Mouse (Mus musculus) heart, postnatal 0 days (tissue): Measurements from ENCODE around the gene Zbtb12. TPM values are rescaled to one million over a fixed set of nuclear protein-coding genes. Genes with fewer than 3 reads are reported as not detected.

Experiments
- ATAC-seq: fragments of 200-750 bp; cut with Nextera tagmentation; 2 replicates; pipeline ENCODE4 v1.8.0; 2017; ENCODE audit warnings: low read depth, moderate number of reproducible peaks, moderate library complexity; ENCODE audit not compliant: insufficient read depth
- DNase-seq: peaks from one replicate; pipeline ENCODE4 v3.0.0-alpha.2; 2016; ENCODE audit warnings: low spot score
- H3K27ac ChIP-seq: fragments of 300-500 bp; sonication (generic); 2 replicates; pipeline ENCODE4 v1.5.1; 2014; ENCODE audit warnings: low read depth, mild to moderate bottlenecking
- H3K27me3 ChIP-seq: fragments of 300-500 bp; sonication (generic); 2 replicates; pipeline ENCODE4 v1.6.1; 2014; ENCODE audit warnings: low read length, mixed read lengths; ENCODE audit not compliant: control insufficient read depth, insufficient read depth
- H3K36me3 ChIP-seq: fragments of 300-500 bp; sonication (generic); replicated peaks from 2 replicates; pipeline ENCODE4 v1.6.1; 2014; ENCODE audit warnings: low read length, mixed read lengths; ENCODE audit not compliant: control insufficient read depth, insufficient read depth
- H3K4me1 ChIP-seq: fragments of 300-500 bp; sonication (generic); 2 replicates; pipeline ENCODE4 v1.6.1; 2014; ENCODE audit warnings: antibody characterized with exemption; ENCODE audit not compliant: control insufficient read depth, insufficient read depth
- H3K4me2 ChIP-seq: fragments of 300-500 bp; sonication (generic); 2 replicates; pipeline ENCODE4 v1.6.1; 2014; ENCODE audit warnings: low read depth, mild to moderate bottlenecking, low read length, moderate library complexity
- H3K4me3 ChIP-seq: fragments of 300-500 bp; sonication (generic); 2 replicates; pipeline ENCODE4 v1.5.1; 2014; ENCODE audit warnings: low read depth, low read length
- H3K9ac ChIP-seq: fragments of 300-500 bp; sonication (generic); replicated peaks from 2 replicates; pipeline ENCODE4 v1.6.1; 2014; ENCODE audit warnings: low read depth, low read length, mixed read lengths
- H3K9me3 ChIP-seq: fragments of 300-500 bp; sonication (generic); replicated peaks from 2 replicates; pipeline ENCODE4 v1.6.1; 2016; ENCODE audit warnings: low read length; ENCODE audit not compliant: control insufficient read depth
- CTCF ChIP-seq: IDR thresholded peaks from 2 replicates; pipeline ENCODE4 v1.5.1; 2016; ENCODE audit warnings: antibody characterized with exemption, control low read depth, low read depth
- EP300 ChIP-seq: IDR thresholded peaks from 2 replicates; pipeline ENCODE4 v1.6.1; 2016; ENCODE audit warnings: antibody characterized with exemption, low read depth
- WGBS: fragments of 180-500 bp; shearing (Covaris S2); extraction: QIAGEN DNeasy Blood & Tissue Kit; methylation state at CpG from one replicate; pipeline ENCODE4 v1.1.7; 2014; 5-methylcytosine and 5-hydroxymethylcytosine counted together
- polyA plus RNA-seq: library from polyadenylated mRNA; unstranded; fragments of >200 nt; fragmentation: Nextera tagmentation; extraction: Ambion mirVana; gene quantifications from 2 replicates; pipeline ENCODE4 v1.2.1, GENCODE M21; 2015
- total RNA-seq: library from RNA; depleted of rRNA; stranded (reverse); fragments of >200 nt; gene quantifications from 2 replicates; pipeline ENCODE4 v1.2.3, GENCODE M21; 2014; ENCODE audit warnings: low replicate concordance

Zbtb12 gene
- total and polyA plus RNA-seq, 2 experiments from 2014 or later: 0.63 to 7.6 TPM

DNA sequence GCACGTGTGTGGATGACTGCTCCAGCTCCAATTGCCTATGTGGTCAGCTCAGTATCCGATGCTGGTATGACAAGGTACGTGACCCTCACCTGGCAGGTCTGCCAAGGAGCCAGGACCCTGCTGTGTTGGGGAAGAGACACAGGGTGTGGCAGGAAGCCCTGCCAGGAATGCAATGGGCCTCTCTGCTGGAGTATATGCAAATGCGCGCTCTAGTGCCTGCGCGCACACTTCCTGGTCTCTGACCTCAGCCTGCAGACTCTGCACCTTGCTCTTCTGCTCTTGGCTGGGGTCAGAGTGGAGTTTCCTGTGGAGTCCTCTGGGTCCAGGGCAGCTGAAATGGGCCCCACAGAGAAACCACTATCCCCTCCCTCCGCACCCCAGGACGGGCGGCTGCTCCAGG lies 31.7 kb downstream of the Zbtb12 start:
- H3K9me3 ChIP-seq: no peaks in the 10 kb centered on the region
- no peaks in the 10 kb centered on the region for H3K27me3 ChIP-seq
- H3K36me3 ChIP-seq: peaks cover 82% of the 10 kb centered on the region
- no peak overlapping the region for H3K9ac ChIP-seq
- no peak for DNase-seq
- no peak overlapping the region for H3K4me2 ChIP-seq
- TF ChIP-seq EP300 (no peak), CTCF (no peak)
- ATAC-seq: no peak
- WGBS: 79% methylated on average over 10 of the region's 10 CpGs
- H3K4me3 ChIP-seq: no peak overlapping the region
- no peaks in the 10 kb centered on the region for H3K4me1 ChIP-seq
- H3K27ac ChIP-seq: no peak overlapping the region

DNA sequence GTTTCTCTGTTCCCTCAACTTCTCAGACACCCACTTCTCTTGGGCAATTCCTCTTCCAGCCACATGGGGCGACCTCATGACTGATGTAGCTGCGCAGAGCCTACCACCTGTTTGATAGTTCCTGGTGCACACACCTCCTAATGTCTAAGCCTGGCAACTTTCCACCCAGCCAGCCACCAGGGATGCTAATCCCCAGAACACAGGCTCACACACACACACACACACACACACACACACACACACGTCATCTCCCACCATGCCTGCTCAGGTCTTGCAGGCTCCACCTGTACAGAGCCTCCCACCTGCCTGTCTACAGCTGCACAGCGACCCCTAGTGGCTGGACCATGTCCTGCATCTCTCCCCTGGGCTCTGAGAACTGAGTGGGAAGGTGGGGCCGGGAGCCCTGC lies 32.7 kb downstream of the Zbtb12 start:
- peak; percentile 73 for ATAC-seq
- Histone ChIP-seq H3K36me3 (peaks cover 72% of the 10 kb centered on the region), H3K4me1 (no peaks in the 10 kb centered on the region), H3K4me2 (no peak overlapping the region), H3K9me3 (no peaks in the 10 kb centered on the region), H3K27me3 (no peaks in the 10 kb centered on the region), H3K27ac (no peak overlapping the region), H3K9ac (no peak overlapping the region), H3K4me3 (no peak overlapping the region)
- 51% methylated on average over 5 of the region's 5 CpGs for WGBS
- TF ChIP-seq CTCF: peak; percentile 89
- no peak for TF ChIP-seq EP300
- peak; percentile 43 for DNase-seq

DNA sequence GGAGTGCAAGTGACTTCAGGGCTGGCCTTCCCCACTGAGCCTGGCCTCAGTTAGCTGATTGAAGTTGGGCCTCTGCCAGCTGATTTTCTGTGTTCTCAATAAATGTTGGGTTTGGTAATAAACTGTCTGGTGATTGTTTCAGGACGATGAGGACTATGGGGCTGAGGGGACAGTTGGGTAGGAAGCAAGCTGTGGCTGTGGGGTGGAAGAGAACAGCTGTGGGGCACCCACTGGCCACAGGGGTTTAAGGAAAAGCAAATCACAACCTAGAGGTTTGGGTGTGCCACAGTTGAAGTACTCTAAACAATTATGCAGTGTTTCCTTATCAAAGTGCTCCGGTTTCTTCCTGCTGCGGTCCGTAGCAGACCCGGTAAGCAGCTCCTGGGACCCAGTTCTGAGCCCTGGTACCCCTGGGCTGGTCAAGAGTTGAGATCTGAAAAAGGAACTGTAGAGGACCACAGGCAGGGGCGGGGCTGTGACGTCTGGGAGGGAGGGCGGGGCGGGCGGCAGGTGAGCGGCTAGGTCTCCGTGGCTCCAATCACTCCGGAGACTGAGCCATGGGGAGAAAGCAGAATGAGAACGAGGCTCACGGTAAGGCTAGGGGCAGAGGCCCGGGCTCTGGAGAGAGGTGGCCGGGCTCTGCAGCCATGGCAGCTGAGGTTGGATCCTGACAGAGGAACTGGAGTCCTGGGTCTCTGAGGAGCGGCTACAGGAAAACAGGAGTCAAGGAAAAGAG lies 34.8 kb downstream of the Zbtb12 start, which contains the start of gene Slc44a4:
Gene Slc44a4 (plus strand): TSS at position 537 of the 736 bp plus-strand sequence.
- ATAC-seq (no peak), DNase-seq (no peak)
- Histone ChIP-seq H3K27ac (no peak within 1 kb of the TSS), H3K4me3 (no peak within 1 kb of the TSS), H3K9me3 (no peaks in the 10 kb centered on the region), H3K4me1 (no peaks in the 10 kb centered on the region), H3K27me3 (no peaks in the 10 kb centered on the region), H3K4me2 (no peak within 1 kb of the TSS), H3K36me3 (peaks cover 51% of the 10 kb centered on the region), H3K9ac (0 out of 2 replicates have a peak within 1 kb of the TSS, but pooled peaks have one; percentile 26)
- 46% methylated on average over 18 of the region's 18 CpGs for WGBS
- no peak for TF ChIP-seq CTCF

DNA sequence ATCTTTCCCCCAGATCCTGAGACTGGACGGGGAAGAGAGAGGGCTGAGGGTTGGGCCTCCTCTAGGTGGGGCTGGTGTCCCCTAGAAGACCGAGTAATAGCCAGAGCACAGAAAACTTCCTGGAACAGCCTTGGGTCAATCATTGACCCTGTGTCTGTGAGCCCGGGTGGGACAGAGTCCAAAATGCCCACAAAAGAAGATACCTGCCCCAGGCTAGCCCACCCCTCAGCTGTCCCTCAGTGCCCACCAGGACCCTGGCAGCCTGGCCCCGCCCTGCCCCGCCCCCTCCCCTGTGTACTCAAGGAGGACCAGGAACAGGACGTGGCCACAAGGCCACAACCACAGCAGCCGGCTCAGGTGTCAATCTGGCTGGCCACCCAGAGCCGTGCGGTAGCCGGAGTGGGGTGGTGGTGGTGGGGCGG lies 36.1 kb downstream of the Zbtb12 start:
- no peaks in the 10 kb centered on the region for H3K4me1 ChIP-seq
- DNase-seq (peak; percentile 13), ATAC-seq (peak; percentile 39; the same call in 1 of the 2 replicates)
- no peak overlapping the region for H3K4me3 ChIP-seq
- TF ChIP-seq CTCF (peak; percentile 45), EP300 (no peak)
- WGBS: 23% methylated on average over 11 of the region's 11 CpGs
- no peaks in the 10 kb centered on the region for H3K9me3 ChIP-seq
- H3K27ac ChIP-seq: no peak overlapping the region
- no peaks in the 10 kb centered on the region for H3K27me3 ChIP-seq
- H3K36me3 ChIP-seq: peaks cover 37% of the 10 kb centered on the region
- H3K9ac ChIP-seq: 0 out of 2 replicates have a peak overlapping the region, but pooled peaks have one; percentile 26
- no peak overlapping the region for H3K4me2 ChIP-seq

DNA sequence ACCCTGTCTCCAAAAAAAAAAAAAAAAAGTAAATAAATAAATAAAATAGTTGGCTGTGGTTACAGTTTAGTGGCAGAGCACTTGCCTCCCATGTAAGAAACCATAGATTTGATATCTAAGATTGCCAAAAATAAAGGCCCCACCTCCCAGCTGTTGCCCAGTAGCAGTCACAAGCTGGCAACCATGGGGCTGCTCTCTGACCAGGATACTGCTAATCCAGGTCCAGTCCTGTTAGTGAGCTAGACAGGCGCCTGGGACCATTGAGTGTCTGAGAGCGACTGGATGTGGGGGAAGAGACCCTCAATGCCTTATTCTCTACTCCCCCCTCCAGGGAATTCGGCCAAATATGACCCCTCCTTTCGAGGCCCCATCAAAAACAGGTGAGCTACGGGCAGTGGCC lies 37.0 kb downstream of the Zbtb12 start:
- DNase-seq: no peak
- H3K9me3 ChIP-seq: no peaks in the 10 kb centered on the region
- H3K4me2 ChIP-seq: no peak overlapping the region
- no peak overlapping the region for H3K27ac ChIP-seq
- H3K4me3 ChIP-seq: no peak overlapping the region
- ATAC-seq: no peak
- peaks cover 28% of the 10 kb centered on the region for H3K36me3 ChIP-seq
- TF ChIP-seq EP300: no peak
- no peak for TF ChIP-seq CTCF
- H3K27me3 ChIP-seq: no peaks in the 10 kb centered on the region
- no peaks in the 10 kb centered on the region for H3K4me1 ChIP-seq
- 88% methylated on average over 5 of the region's 5 CpGs for WGBS
- H3K9ac ChIP-seq: no peak overlapping the region

DNA sequence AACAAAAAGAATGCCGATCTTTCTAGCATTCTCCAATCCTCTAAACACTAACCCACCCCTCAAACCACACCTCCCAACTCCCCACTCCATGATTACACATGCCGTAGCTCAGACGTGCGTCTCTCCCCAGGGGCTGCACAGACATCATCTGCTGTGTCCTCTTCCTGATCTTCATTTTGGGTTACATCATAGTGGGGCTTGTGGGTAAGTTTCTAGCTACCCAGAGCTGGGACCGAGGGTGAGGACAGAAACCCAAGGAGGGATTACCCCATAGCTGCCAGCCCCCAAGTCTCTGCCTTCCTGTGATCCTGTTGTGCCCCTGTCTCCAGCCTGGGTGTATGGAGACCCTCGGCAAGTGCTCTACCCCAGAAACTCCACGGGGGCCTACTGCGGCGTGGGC lies 37.9 kb downstream of the Zbtb12 start:
- no peaks in the 10 kb centered on the region for H3K4me1 ChIP-seq
- H3K27me3 ChIP-seq: no peaks in the 10 kb centered on the region
- ATAC-seq (no peak), DNase-seq (no peak)
- no peak overlapping the region for H3K4me2 ChIP-seq
- H3K27ac ChIP-seq: no peak overlapping the region
- 61% methylated on average over 9 of the region's 9 CpGs for WGBS
- H3K9ac ChIP-seq: no peak overlapping the region
- H3K9me3 ChIP-seq: no peaks in the 10 kb centered on the region
- peaks cover 20% of the 10 kb centered on the region for H3K36me3 ChIP-seq
- no peak overlapping the region for H3K4me3 ChIP-seq
- TF ChIP-seq EP300 (no peak), CTCF (no peak)
